ENCODE assay signal across 8 mouse cellular contexts in the genomic region with DNA sequence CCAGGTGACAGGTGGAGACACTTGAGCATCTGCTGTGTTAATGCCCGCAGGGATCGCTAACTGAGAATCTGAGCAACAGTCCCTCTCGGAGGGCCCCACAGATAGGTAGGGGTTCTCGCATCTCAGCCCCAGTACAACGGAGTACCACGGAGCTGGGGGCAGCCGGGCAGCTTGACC. TPM values are rescaled to one million over a fixed set of nuclear protein-coding genes. Genes with fewer than 3 reads are reported as not detected.
A peak's percentile ranks its signal among the peaks of the same experiment; 100 is the strongest.
DNase-seq lines count a peak whose midpoint lies in the region; ATAC-seq and TF ChIP-seq lines count a peak whose summit lies in the region.

TSS of gene Serhl (plus strand) at position 78 of the 177 bp plus-strand sequence.

- DNase-seq in liver, adult 2 months (ENCODE audit: extremely low read depth, low read depth, low spot score), result no peak
- DNase-seq in liver, result no peak
- no peak for DNase-seq in embryonic facial prominence, embryonic 11.5 days (ENCODE audit: low spot score)
- no peak for DNase-seq in liver, embryonic 11.5 days (ENCODE audit: low spot score)
- DNase-seq in stomach, postnatal 0 days (ENCODE audit: low spot score), result no peak
- no peak for DNase-seq in frontal cortex, postnatal 25 days (ENCODE audit: low spot score in 2 of 2)

- H3K4me2 ChIP-seq in embryonic facial prominence, embryonic 11.5 days (ENCODE audit: low read depth, low read length), result peak within 1 kb of the TSS; percentile 23
- H3K4me2 ChIP-seq in heart, embryonic 14.5 days (ENCODE audit: low read length), result peak within 1 kb of the TSS; percentile 12; the same call in 1 of the 2 replicates
- peak within 1 kb of the TSS; percentile 47 for H3K4me2 ChIP-seq in liver, embryonic 11.5 days
- no peak within 1 kb of the TSS for H3K4me2 ChIP-seq in stomach, postnatal 0 days (replicated peaks; ENCODE audit: low read depth)

- no peak for TF ChIP-seq CTCF in liver, adult 2 months (IDR thresholded peaks at IDR 0.05; ENCODE audit: low read depth, low read length)
- no peak for TF ChIP-seq CTCF in stomach, postnatal 0 days (IDR thresholded peaks at IDR 0.05; ENCODE audit: low read depth)

- 27% methylated on average over 7 of the region's 7 CpGs for WGBS in liver, adult 2 months
- WGBS in embryonic facial prominence, embryonic 11.5 days, result 9% methylated on average over 7 of the region's 7 CpGs
- WGBS in heart, embryonic 14.5 days, result 29% methylated on average over 7 of the region's 7 CpGs
- WGBS in liver, embryonic 11.5 days, result 25% methylated on average over 7 of the region's 7 CpGs
- WGBS in stomach, postnatal 0 days, result 39% methylated on average over 7 of the region's 7 CpGs

- TF ChIP-seq EP300 in stomach, postnatal 0 days (optimal IDR thresholded peaks at IDR 0.05), result no peak

- no peaks in the 10 kb centered on the region for H3K36me3 ChIP-seq in liver, adult 2 months (ENCODE audit: control insufficient read depth, insufficient read depth, low read length)
- H3K36me3 ChIP-seq in embryonic facial prominence, embryonic 11.5 days (replicated peaks; ENCODE audit: control insufficient read depth, insufficient read depth, low read depth, low read length), result no peaks in the 10 kb centered on the region
- H3K36me3 ChIP-seq in heart, embryonic 14.5 days (ENCODE audit: control insufficient read depth, insufficient read depth, low read length), result no peaks in the 10 kb centered on the region
- no peaks in the 10 kb centered on the region for H3K36me3 ChIP-seq in liver, embryonic 11.5 days (ENCODE audit: control insufficient read depth, insufficient read depth, low read length)
- no peaks in the 10 kb centered on the region for H3K36me3 ChIP-seq in stomach, postnatal 0 days (ENCODE audit: control insufficient read depth, insufficient read depth, low read length)

- no peak for ATAC-seq in embryonic facial prominence, embryonic 11.5 days (replicated peaks; ENCODE audit: insufficient number of reproducible peaks, low FRiP score, low TSS enrichment, low read depth)
- ATAC-seq in heart, embryonic 14.5 days (ENCODE audit: insufficient number of reproducible peaks, insufficient read depth, low FRiP score, low read depth), result no peak
- no peak for ATAC-seq in liver, embryonic 11.5 days (replicated peaks; ENCODE audit: low FRiP score)
- ATAC-seq in stomach, postnatal 0 days (ENCODE audit: low FRiP score, low TSS enrichment), result no peak
- no peak for ATAC-seq in frontal cortex, adult (ENCODE audit: low TSS enrichment)

- no peak for TF ChIP-seq POLR2A in liver, adult 2 months (IDR thresholded peaks at IDR 0.05; ENCODE audit: extremely low read depth, insufficient read depth, low read length)

- H3K4me3 ChIP-seq in liver, adult 2 months (ENCODE audit: insufficient read depth, low read depth, low read length), result no peak within 1 kb of the TSS
- no peak within 1 kb of the TSS for H3K4me3 ChIP-seq in embryonic facial prominence, embryonic 11.5 days (ENCODE audit: low read depth, low read length)
- H3K4me3 ChIP-seq in heart, embryonic 14.5 days (ENCODE audit: control insufficient read depth in 1 of 2, insufficient read depth in 1 of 2, low read depth in 1 of 2, low read length in 2 of 2), result no peak within 1 kb of the TSS
- peak within 1 kb of the TSS; percentile 3; the same call in 1 of the 2 replicates for H3K4me3 ChIP-seq in liver, embryonic 11.5 days (ENCODE audit: low read depth, low read length)
- H3K4me3 ChIP-seq in stomach, postnatal 0 days (ENCODE audit: low read depth, low read length), result no peak within 1 kb of the TSS

- no peaks in the 10 kb centered on the region for H3K4me1 ChIP-seq in liver, adult 2 months (ENCODE audit: control insufficient read depth, insufficient read depth, low read length)
- peaks cover 6% of the 10 kb centered on the region; the same call in 1 of the 2 replicates for H3K4me1 ChIP-seq in embryonic facial prominence, embryonic 11.5 days (ENCODE audit: control insufficient read depth, insufficient read depth, low read length)
- peaks cover 2 to 12% of the 10 kb centered on the region in 2 experiments; a peak in 3 of 4 replicates for H3K4me1 ChIP-seq in heart, embryonic 14.5 days (ENCODE audit: control insufficient read depth in 2 of 2, insufficient read depth in 2 of 2, low read length in 2 of 2)
- H3K4me1 ChIP-seq in liver, embryonic 11.5 days (replicated peaks; ENCODE audit: control insufficient read depth, insufficient read depth, low read length), result 0 out of 2 replicates have a peak, but pooled peaks cover 4% of the 10 kb centered on the region
- no peaks in the 10 kb centered on the region for H3K4me1 ChIP-seq in stomach, postnatal 0 days (replicated peaks; ENCODE audit: control insufficient read depth, insufficient read depth)

- no peaks in the 10 kb centered on the region for H3K9me3 ChIP-seq in embryonic facial prominence, embryonic 11.5 days (replicated peaks; ENCODE audit: control insufficient read depth, low read length)
- no peaks in the 10 kb centered on the region for H3K9me3 ChIP-seq in heart, embryonic 14.5 days (ENCODE audit: control insufficient read depth, low read length)
- no peaks in the 10 kb centered on the region for H3K9me3 ChIP-seq in liver, embryonic 11.5 days (ENCODE audit: control insufficient read depth, low read length)
- no peaks in the 10 kb centered on the region for H3K9me3 ChIP-seq in stomach, postnatal 0 days (ENCODE audit: control insufficient read depth, low read length)

- H3K27ac ChIP-seq in liver, adult 2 months (replicated peaks; ENCODE audit: insufficient read depth, low read depth, low read length), result no peak within 1 kb of the TSS
- H3K27ac ChIP-seq in embryonic facial prominence, embryonic 11.5 days (replicated peaks; ENCODE audit: low read depth, low read length), result no peak within 1 kb of the TSS
- no peak within 1 kb of the TSS for H3K27ac ChIP-seq in heart, embryonic 14.5 days (replicated peaks in 1 of 2; ENCODE audit: control insufficient read depth in 1 of 2, insufficient read depth in 1 of 2, low read depth in 2 of 2, low read length in 2 of 2)
- no peak within 1 kb of the TSS for H3K27ac ChIP-seq in liver, embryonic 11.5 days (ENCODE audit: low read depth, low read length)
- H3K27ac ChIP-seq in stomach, postnatal 0 days (replicated peaks), result no peak within 1 kb of the TSS

- no peaks in the 10 kb centered on the region for H3K27me3 ChIP-seq in liver, adult 2 months (ENCODE audit: control insufficient read depth, insufficient read depth, low read length)
- peaks cover 7% of the 10 kb centered on the region for H3K27me3 ChIP-seq in embryonic facial prominence, embryonic 11.5 days (ENCODE audit: control insufficient read depth, insufficient read depth, low read length)
- peaks cover 13% of the 10 kb centered on the region for H3K27me3 ChIP-seq in heart, embryonic 14.5 days (ENCODE audit: control insufficient read depth, insufficient read depth, low read length)
- peaks cover 12% of the 10 kb centered on the region for H3K27me3 ChIP-seq in liver, embryonic 11.5 days (replicated peaks; ENCODE audit: control insufficient read depth, insufficient read depth, low read length)
- H3K27me3 ChIP-seq in stomach, postnatal 0 days (ENCODE audit: control insufficient read depth, insufficient read depth, low read length), result no peaks in the 10 kb centered on the region

- H3K9ac ChIP-seq in liver, adult 2 months (ENCODE audit: low read depth, low read length), result no peak within 1 kb of the TSS
- H3K9ac ChIP-seq in embryonic facial prominence, embryonic 11.5 days (replicated peaks; ENCODE audit: low read length), result no peak within 1 kb of the TSS
- no peak within 1 kb of the TSS for H3K9ac ChIP-seq in heart, embryonic 14.5 days (ENCODE audit: low read length)
- no peak within 1 kb of the TSS for H3K9ac ChIP-seq in liver, embryonic 11.5 days (ENCODE audit: low read depth, low read length)
- H3K9ac ChIP-seq in stomach, postnatal 0 days (ENCODE audit: low read length), result no peak within 1 kb of the TSS; the same call in 1 of the 2 replicates

- H3K79me2 ChIP-seq in liver, adult 2 months (ENCODE audit: control insufficient read depth, insufficient read depth, low read length), result no peaks in the 10 kb centered on the region

RNA-seq across cellular contexts. Expression of gene Serhl, which starts in this region (rescaled TPM):
- total RNA-seq in liver, adult 2 months (2014; rRNA removed), result 51.6 and 58.1 TPM in 2 replicates
- 59.6 and 80.6 TPM in 2 replicates for polyA plus RNA-seq in liver, adult 2 months (2012; rRNA removed)
- polyA plus RNA-seq in embryonic facial prominence, embryonic 11.5 days (2014; fragmentation: Nextera tagmentation; extraction: Ambion mirVana), result 43.5 and 48.0 TPM in 2 replicates
- polyA plus RNA-seq in heart, embryonic 14.5 days (2014; fragmentation: Nextera tagmentation; extraction: Ambion mirVana), result 63.9 and 80.1 TPM in 2 replicates
- 45.8 and 49.4 TPM in 2 replicates for polyA plus RNA-seq in liver, embryonic 11.5 days (2014; fragmentation: Nextera tagmentation; extraction: Ambion mirVana)
- polyA plus RNA-seq in stomach, postnatal 0 days (2015; fragmentation: Nextera tagmentation; extraction: Ambion mirVana), result 51.5 and 61.6 TPM in 2 replicates
